Mouse (Mus musculus) frontal cortex, postnatal 36 days (tissue): ENCODE measurements around the gene Hddc2.

Source experiments
- DNase-seq, 2 experiments: peaks; one replicate each; pipeline ENCODE4 v3.0.0; 2022; ENCODE audit warnings: low spot score in 2 of 2

Gene Hddc2

GRCm38 (mm10) chr10:31312865-31313848 is at the start of gene Hddc2:
Hddc2 (plus strand) TSS chr10:31313383.
- peak; percentile 59 to 62 for DNase-seq

- no peak for DNase-seq
Observed at GRCm38 (mm10) chr10:31272738-31273137, 40.4 kb upstream of the Hddc2 start.

- no peak for DNase-seq
Observed at GRCm38 (mm10) chr10:31273171-31273570, 40.0 kb upstream of the Hddc2 start.

- no peak for DNase-seq
Observed at GRCm38 (mm10) chr10:31287787-31288186, 25.4 kb upstream of the Hddc2 start.

GRCm38 (mm10) chr10:31288697-31289390 is 24.3 kb upstream of the Hddc2 start:
- DNase-seq: no peak

- no peak for DNase-seq
Observed at GRCm38 (mm10) chr10:31295705-31296104, 17.5 kb upstream of the Hddc2 start.

- no peak for DNase-seq
Observed at GRCm38 (mm10) chr10:31296458-31296857, 16.7 kb upstream of the Hddc2 start.

- no peak for DNase-seq
Observed at GRCm38 (mm10) chr10:31297106-31297505, 16.1 kb upstream of the Hddc2 start.

GRCm38 (mm10) chr10:31298263-31298662 is 14.9 kb upstream of the Hddc2 start:
- no peak for DNase-seq

GRCm38 (mm10) chr10:31298921-31299574 is 14.1 kb upstream of the Hddc2 start:
- peak; percentile 55 to 80 for DNase-seq

GRCm38 (mm10) chr10:31300292-31300691 is 12.9 kb upstream of the Hddc2 start:
- no peak for DNase-seq

- no peak for DNase-seq
Observed at GRCm38 (mm10) chr10:31303446-31303845, 9.7 kb upstream of the Hddc2 start.

- DNase-seq: no peak
Observed at GRCm38 (mm10) chr10:31307024-31307598, 6.1 kb upstream of the Hddc2 start.

GRCm38 (mm10) chr10:31318491-31318890 is 5.3 kb downstream of the Hddc2 start:
- DNase-seq: no peak

- DNase-seq: no peak
Observed at GRCm38 (mm10) chr10:31329436-31329835, 16.3 kb downstream of the Hddc2 start.

GRCm38 (mm10) chr10:31330286-31330962 is 17.2 kb downstream of the Hddc2 start:
- no peak for DNase-seq

GRCm38 (mm10) chr10:31331225-31331775 is 18.1 kb downstream of the Hddc2 start:
- no peak for DNase-seq

- DNase-seq: peak in 1 of 2 experiments; percentile 10
Observed at GRCm38 (mm10) chr10:31336432-31336831, 23.2 kb downstream of the Hddc2 start.

GRCm38 (mm10) chr10:31346401-31346800 is 33.2 kb downstream of the Hddc2 start:
- no peak for DNase-seq

- DNase-seq: no peak
Observed at GRCm38 (mm10) chr10:31351056-31351455, 37.9 kb downstream of the Hddc2 start.
